Mouse (Mus musculus): Measurements from ENCODE around the gene Lpcat2. TPM values are rescaled to one million over a fixed set of nuclear protein-coding genes. Genes with fewer than 3 reads are reported as not detected.

Gene Lpcat2
- polyA plus RNA-seq, 1 experiment from 2014 or later, result 5.0 TPM

- 44% methylated on average over 6 of the region's 6 CpGs for WGBS (ENCODE audit: insufficient replicate concordance)
- no peaks in the 10 kb centered on the region for H3K9me3 ChIP-seq (replicated peaks; ENCODE audit: control insufficient read depth, low read length)
- H3K4me1 ChIP-seq (ENCODE audit: control insufficient read depth, low read depth, low read length), result no peaks in the 10 kb centered on the region; the same call in 1 of the 2 replicates
- no peaks in the 10 kb centered on the region for H3K36me3 ChIP-seq (ENCODE audit: control insufficient read depth, insufficient read depth)
- H3K27ac ChIP-seq (ENCODE audit: low read length), result no peak overlapping the region
- no peak overlapping the region for H3K4me2 ChIP-seq (ENCODE audit: low read depth, low read length)
- H3K4me3 ChIP-seq (ENCODE audit: low read depth, low read length), result no peak overlapping the region
- H3K9ac ChIP-seq (ENCODE audit: low read depth, low read length), result no peak overlapping the region
- no peak for ATAC-seq (ENCODE audit: low read depth)
- peaks cover under 1% of the 10 kb centered on the region; the same call in 1 of the 2 replicates for H3K27me3 ChIP-seq (ENCODE audit: control insufficient read depth, insufficient read depth, low read depth, low read length)
These were observed 5.9 kb upstream of the Lpcat2 start for GRCm38 (mm10) chr8:92849261-92849660.

GRCm38 (mm10) chr8:92850239-92850638, 4.9 kb upstream of the Lpcat2 start:
- no peaks in the 10 kb centered on the region for H3K9me3 ChIP-seq (replicated peaks; ENCODE audit: control insufficient read depth, low read length)
- WGBS (ENCODE audit: insufficient replicate concordance), result 54% methylated on average over 4 of the region's 4 CpGs
- no peaks in the 10 kb centered on the region for H3K36me3 ChIP-seq (ENCODE audit: control insufficient read depth, insufficient read depth)
- peaks cover 7% of the 10 kb centered on the region for H3K27me3 ChIP-seq (ENCODE audit: control insufficient read depth, insufficient read depth, low read depth, low read length)
- no peaks in the 10 kb centered on the region; the same call in 1 of the 2 replicates for H3K4me1 ChIP-seq (ENCODE audit: control insufficient read depth, low read depth, low read length)
- no peak overlapping the region for H3K4me2 ChIP-seq (ENCODE audit: low read depth, low read length)
- no peak overlapping the region for H3K4me3 ChIP-seq (ENCODE audit: low read depth, low read length)
- ATAC-seq (ENCODE audit: low read depth), result no peak
- no peak overlapping the region for H3K9ac ChIP-seq (ENCODE audit: low read depth, low read length)
- H3K27ac ChIP-seq (ENCODE audit: low read length), result no peak overlapping the region

- H3K9ac ChIP-seq (ENCODE audit: low read depth, low read length), result no peak overlapping the region
- ATAC-seq (ENCODE audit: low read depth), result no peak
- H3K4me1 ChIP-seq (ENCODE audit: control insufficient read depth, low read depth, low read length), result no peaks in the 10 kb centered on the region; the same call in 1 of the 2 replicates
- no peaks in the 10 kb centered on the region for H3K36me3 ChIP-seq (ENCODE audit: control insufficient read depth, insufficient read depth)
- H3K27me3 ChIP-seq (ENCODE audit: control insufficient read depth, insufficient read depth, low read depth, low read length), result peaks cover 15% of the 10 kb centered on the region
- H3K4me2 ChIP-seq (ENCODE audit: low read depth, low read length), result no peak overlapping the region
- WGBS (ENCODE audit: insufficient replicate concordance), result 78% methylated on average over 3 of the region's 3 CpGs
- no peaks in the 10 kb centered on the region for H3K9me3 ChIP-seq (replicated peaks; ENCODE audit: control insufficient read depth, low read length)
- H3K4me3 ChIP-seq (ENCODE audit: low read depth, low read length), result no peak overlapping the region
- H3K27ac ChIP-seq (ENCODE audit: low read length), result no peak overlapping the region
These were observed 3.8 kb upstream of the Lpcat2 start for GRCm38 (mm10) chr8:92851381-92851780.

GRCm38 (mm10) chr8:92853188-92853983, 1.8 kb upstream of the Lpcat2 start:
- H3K4me2 ChIP-seq (ENCODE audit: low read depth, low read length), result peak overlapping the region; percentile 24; the same call in 1 of the 2 replicates
- no peaks in the 10 kb centered on the region for H3K9me3 ChIP-seq (replicated peaks; ENCODE audit: control insufficient read depth, low read length)
- no peak overlapping the region for H3K4me3 ChIP-seq (ENCODE audit: low read depth, low read length)
- 29% methylated on average over 18 of the region's 18 CpGs for WGBS (ENCODE audit: insufficient replicate concordance)
- ATAC-seq (ENCODE audit: low read depth), result peak; percentile 41; the same call in 1 of the 2 replicates
- H3K4me1 ChIP-seq (ENCODE audit: control insufficient read depth, low read depth, low read length), result no peaks in the 10 kb centered on the region; the same call in 1 of the 2 replicates
- H3K27ac ChIP-seq (ENCODE audit: low read length), result peak overlapping the region; percentile 50
- H3K36me3 ChIP-seq (ENCODE audit: control insufficient read depth, insufficient read depth), result no peaks in the 10 kb centered on the region
- no peak overlapping the region for H3K9ac ChIP-seq (ENCODE audit: low read depth, low read length)
- H3K27me3 ChIP-seq (ENCODE audit: control insufficient read depth, insufficient read depth, low read depth, low read length), result peaks cover 15% of the 10 kb centered on the region

- H3K27ac ChIP-seq (ENCODE audit: low read length), result no peak overlapping the region; the same call in 1 of the 2 replicates
- 52% methylated on average over 3 of the region's 3 CpGs for WGBS (ENCODE audit: insufficient replicate concordance)
These were observed 466 bp upstream of the Lpcat2 start for GRCm38 (mm10) chr8:92854673-92855072.

DNA sequence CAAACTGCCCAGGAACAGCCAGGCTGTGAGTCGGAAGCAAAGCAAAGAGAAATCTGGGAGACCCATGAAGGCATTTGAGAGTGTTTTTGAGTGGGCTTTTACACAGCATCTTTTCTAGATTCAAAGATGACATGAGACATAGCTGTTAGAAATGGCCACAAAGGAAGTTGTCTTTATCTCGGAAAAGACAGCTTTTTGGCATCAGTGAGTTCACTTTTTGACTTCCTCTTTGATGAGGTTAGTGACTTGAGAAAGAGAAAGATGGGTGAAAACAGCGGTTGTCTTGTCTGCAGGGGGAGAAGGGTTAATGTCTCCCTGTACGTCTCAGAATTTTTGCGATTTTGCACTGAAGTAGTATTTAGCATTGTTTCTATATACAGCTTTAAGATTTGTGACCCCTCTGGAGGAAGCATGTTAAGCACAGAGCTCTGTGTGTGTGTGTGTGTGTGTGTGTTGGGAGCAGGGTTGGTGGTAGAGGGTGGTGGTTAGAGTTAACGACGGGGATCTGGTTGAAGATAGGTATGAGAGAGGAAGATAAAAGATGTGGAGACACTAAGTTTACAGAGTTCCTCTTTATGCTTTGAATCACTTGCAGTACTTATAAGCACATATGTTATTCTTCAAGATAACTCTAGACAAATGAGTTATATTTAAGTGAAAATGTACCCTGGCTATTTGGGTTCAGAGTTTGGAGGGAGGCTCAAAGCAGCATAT, 1.3 kb downstream of the Lpcat2 start:
- H3K4me1 ChIP-seq (ENCODE audit: control insufficient read depth, low read depth, low read length), result no peaks in the 10 kb centered on the region; the same call in 1 of the 2 replicates
- no peak overlapping the region for H3K27ac ChIP-seq (ENCODE audit: low read length)
- ATAC-seq (ENCODE audit: low read depth), result no peak
- H3K9me3 ChIP-seq (replicated peaks; ENCODE audit: control insufficient read depth, low read length), result no peaks in the 10 kb centered on the region
- WGBS (ENCODE audit: insufficient replicate concordance), result 16% methylated on average over 7 of the region's 7 CpGs
- H3K27me3 ChIP-seq (ENCODE audit: control insufficient read depth, insufficient read depth, low read depth, low read length), result peaks cover 15% of the 10 kb centered on the region
- peak overlapping the region; percentile 59 for H3K4me3 ChIP-seq (ENCODE audit: low read depth, low read length)
- peak overlapping the region; percentile 56 for H3K4me2 ChIP-seq (ENCODE audit: low read depth, low read length)
- no peak overlapping the region for H3K9ac ChIP-seq (ENCODE audit: low read depth, low read length)
- H3K36me3 ChIP-seq (ENCODE audit: control insufficient read depth, insufficient read depth), result no peaks in the 10 kb centered on the region

More at GRCm38 (mm10) chr8:92854673-92855072, 466 bp upstream of the Lpcat2 start:
- H3K9me3 ChIP-seq (replicated peaks; ENCODE audit: control insufficient read depth, low read length), result no peaks in the 10 kb centered on the region
- H3K36me3 ChIP-seq (ENCODE audit: control insufficient read depth, insufficient read depth), result no peaks in the 10 kb centered on the region
- H3K4me2 ChIP-seq (ENCODE audit: low read depth, low read length), result peak overlapping the region; percentile 56
- no peak overlapping the region for H3K4me3 ChIP-seq (ENCODE audit: low read depth, low read length)
- H3K27me3 ChIP-seq (ENCODE audit: control insufficient read depth, insufficient read depth, low read depth, low read length), result peaks cover 15% of the 10 kb centered on the region
- H3K4me1 ChIP-seq (ENCODE audit: control insufficient read depth, low read depth, low read length), result no peaks in the 10 kb centered on the region; the same call in 1 of the 2 replicates
- ATAC-seq (ENCODE audit: low read depth), result 0 out of 2 replicates have a peak, but pooled peaks have one; percentile 21
- H3K9ac ChIP-seq (ENCODE audit: low read depth, low read length), result no peak overlapping the region

- Histone ChIP-seq H3K4me3 (ENCODE audit: low read depth, low read length) (no peak overlapping the region), H3K4me2 (ENCODE audit: low read depth, low read length) (no peak overlapping the region), H3K27me3 (ENCODE audit: control insufficient read depth, insufficient read depth, low read depth, low read length) (peaks cover 15% of the 10 kb centered on the region), H3K27ac (ENCODE audit: low read length) (no peak overlapping the region), H3K4me1 (ENCODE audit: control insufficient read depth, low read depth, low read length) (no peaks in the 10 kb centered on the region; the same call in 1 of the 2 replicates), H3K9me3 (replicated peaks; ENCODE audit: control insufficient read depth, low read length) (no peaks in the 10 kb centered on the region), H3K9ac (ENCODE audit: low read depth, low read length) (no peak overlapping the region), H3K36me3 (ENCODE audit: control insufficient read depth, insufficient read depth) (no peaks in the 10 kb centered on the region)
- WGBS (ENCODE audit: insufficient replicate concordance), result 70% methylated on average over 14 of the region's 14 CpGs
- no peak for ATAC-seq (ENCODE audit: low read depth)
These were observed 3.5 kb downstream of the Lpcat2 start for GRCm38 (mm10) chr8:92858475-92859182.

- H3K4me2 ChIP-seq (ENCODE audit: low read depth, low read length), result no peak overlapping the region
- 68% methylated on average over 1 of the region's 1 CpGs for WGBS (ENCODE audit: insufficient replicate concordance)
- no peak for ATAC-seq (ENCODE audit: low read depth)
- H3K27ac ChIP-seq (ENCODE audit: low read length), result no peak overlapping the region
- H3K4me1 ChIP-seq (ENCODE audit: control insufficient read depth, low read depth, low read length), result no peaks in the 10 kb centered on the region
- no peaks in the 10 kb centered on the region for H3K36me3 ChIP-seq (ENCODE audit: control insufficient read depth, insufficient read depth)
- no peak overlapping the region for H3K9ac ChIP-seq (ENCODE audit: low read depth, low read length)
- no peaks in the 10 kb centered on the region for H3K27me3 ChIP-seq (ENCODE audit: control insufficient read depth, insufficient read depth, low read depth, low read length)
- no peaks in the 10 kb centered on the region for H3K9me3 ChIP-seq (replicated peaks; ENCODE audit: control insufficient read depth, low read length)
- no peak overlapping the region for H3K4me3 ChIP-seq (ENCODE audit: low read depth, low read length)
These were observed 6.8 kb downstream of the Lpcat2 start for GRCm38 (mm10) chr8:92861977-92862376.

All from liver, embryonic 16.5 days (tissue).